In genomic region chr11:51706451-51706850, GRCm38 (mm10) we compare ENCODE assay signal across 24 mouse cellular contexts. TPM values are rescaled to one million over a fixed set of nuclear protein-coding genes. Genes with fewer than 3 reads are reported as not detected.
DNase-seq lines count a peak whose midpoint lies in the region; TF ChIP-seq lines count a peak whose summit lies in the region.
"Had no signal": no experiment of that assay in that cellular context is flagged by ENCODE, and none has a peak within 500 bp of the region (broad histone marks: within the 10 kb centered on the region; RNA-seq: fewer than 3 reads in every experiment).

No protein-coding gene starts in this region.

- H3K79me2 ChIP-seq in MEL (ENCODE audit: control insufficient read depth, insufficient read depth, low read length, poor library complexity) = no peaks in the 10 kb centered on the region

- H3K4me1 ChIP-seq in heart, embryonic 10.5 days = no peaks in the 10 kb centered on the region
- H3K4me1 ChIP-seq in MEL (ENCODE audit: control insufficient read depth in 1 of 2, insufficient read depth in 2 of 2, low read length in 2 of 2) = no peaks in the 10 kb centered on the region
- H3K4me1 ChIP-seq: embryonic facial prominence, embryonic 15.5 days; forebrain, embryonic 13.5 days; forebrain, embryonic 15.5 days had no signal

- H3K27me3 ChIP-seq in heart, embryonic 10.5 days (ENCODE audit: insufficient read depth, poor library complexity, severe bottlenecking) = no peaks in the 10 kb centered on the region
- no peaks in the 10 kb centered on the region for H3K27me3 ChIP-seq in MEL (ENCODE audit: control insufficient read depth in 1 of 2, insufficient read depth in 2 of 2, low read length in 2 of 2)
- H3K27me3 ChIP-seq: embryonic facial prominence, embryonic 13.5 days; embryonic facial prominence, embryonic 15.5 days; forebrain, embryonic 13.5 days; forebrain, embryonic 15.5 days had no signal

- WGBS in heart, embryonic 10.5 days = 90% methylated on average over 10 of the region's 10 CpGs

- no peak overlapping the region for H3K4me3 ChIP-seq in heart, embryonic 10.5 days
- H3K4me3 ChIP-seq in MEL (ENCODE audit: control insufficient read depth in 1 of 2, insufficient read depth in 1 of 2, low read depth in 2 of 2, low read length in 2 of 2) = no peak overlapping the region
- H3K4me3 ChIP-seq: embryonic facial prominence, embryonic 13.5 days; embryonic facial prominence, embryonic 15.5 days; forebrain, embryonic 13.5 days; forebrain, embryonic 15.5 days had no signal

- H3K27ac ChIP-seq in heart, embryonic 10.5 days = no peak overlapping the region
- H3K27ac ChIP-seq in MEL (ENCODE audit: control insufficient read depth, low read depth, low read length) = no peak overlapping the region
- H3K27ac ChIP-seq: embryonic facial prominence, embryonic 13.5 days; embryonic facial prominence, embryonic 15.5 days; forebrain, embryonic 13.5 days; forebrain, embryonic 15.5 days had no signal

- no peak for TF ChIP-seq CTCF in MEL (IDR thresholded peaks at IDR 0.05 in 2 of 3, conservative IDR thresholded peaks at IDR 0.05 in 1 of 3; ENCODE audit: control insufficient read depth in 1 of 3, insufficient read depth in 1 of 3, low read depth in 2 of 3, low read length in 3 of 3, poor library complexity in 1 of 3, severe bottlenecking in 1 of 3)

- H3K9ac ChIP-seq in MEL (ENCODE audit: control insufficient read depth, low read depth, low read length, poor library complexity, severe bottlenecking) = no peak overlapping the region
- H3K9ac ChIP-seq: embryonic facial prominence, embryonic 13.5 days; embryonic facial prominence, embryonic 15.5 days; forebrain, embryonic 13.5 days; forebrain, embryonic 15.5 days; forebrain, postnatal 0 days had no signal

- TF ChIP-seq RAD21 in MEL (IDR thresholded peaks at IDR 0.05; ENCODE audit: low read depth, low read length) = no peak

- peaks cover 88% of the 10 kb centered on the region for H3K36me3 ChIP-seq in heart, embryonic 10.5 days
- peaks cover 0 to 32% of the 10 kb centered on the region in 2 experiments; a peak in 2 of 4 replicates for H3K36me3 ChIP-seq in MEL (ENCODE audit: control insufficient read depth in 1 of 2, insufficient read depth in 2 of 2, low read length in 2 of 2)

- DNase-seq in heart, adult 11 months = peak; percentile 34
- no peak for DNase-seq in heart, embryonic 10.5 days (ENCODE audit: low spot score)
- DNase-seq in MEL (ENCODE audit: low read depth, low spot score) (peak; percentile 35), ZHBTc4 (ENCODE audit: low read depth, low spot score) (peak; percentile 20)
- DNase-seq in urinary bladder, postnatal 10 days (ENCODE audit: low spot score) = no peak
- no peak for DNase-seq in spleen, postnatal 36 days (ENCODE audit: low spot score in 2 of 2)
- DNase-seq in layer of hippocampus, adult 8-10 months (ENCODE audit: low spot score in 2 of 2) = no peak
- DNase-seq: adrenal gland, adult 2 months; adrenal gland, postnatal 10 days; adrenal gland, postnatal 25 days; B cell, adult 2 months; cerebellum, adult 11 months; cerebellum, adult 18-20 months; cerebellum, adult 8-10 months; cerebellum, adult 9-11 months; cerebellum, postnatal 14 days; cerebellum, postnatal 36 days; embryo, embryonic 11 days; forebrain, postnatal 0 days had no signal

- no peak for TF ChIP-seq EP300 in MEL (IDR thresholded peaks at IDR 0.05; ENCODE audit: low read depth in 1 of 2, low read length in 2 of 2)

- H3K9me3 ChIP-seq in heart, embryonic 10.5 days = no peaks in the 10 kb centered on the region
- H3K9me3 ChIP-seq in MEL (replicated peaks; ENCODE audit: insufficient read depth, low read length) = no peaks in the 10 kb centered on the region
- H3K9me3 ChIP-seq: embryonic facial prominence, embryonic 13.5 days; embryonic facial prominence, embryonic 15.5 days; forebrain, embryonic 13.5 days; forebrain, embryonic 15.5 days; G1E had no signal

- no peak for TF ChIP-seq POLR2A in MEL (IDR thresholded peaks at IDR 0.05; ENCODE audit: control insufficient read depth in 1 of 2, insufficient read depth in 1 of 2, low read depth in 1 of 2, low read length in 2 of 2, poor library complexity in 1 of 2)

TF ChIP-seq in MEL, 35 proteins besides CTCF, POLR2A, EP300 and RAD21:
- TF ChIP-seq GATA1 (IDR thresholded peaks at IDR 0.05; ENCODE audit: low read depth, low read length) = no peak
- no peak for TF ChIP-seq E2F4 (IDR thresholded peaks at IDR 0.05; ENCODE audit: borderline replicate concordance, low read depth, low read length)
- no peak for TF ChIP-seq SMC3 (IDR thresholded peaks at IDR 0.05; ENCODE audit: low read depth, low read length)
- TF ChIP-seq MAFK (IDR thresholded peaks at IDR 0.05; ENCODE audit: borderline replicate concordance, low read depth, low read length) = no peak; the same call in 1 of the 2 replicates
- no peak for TF ChIP-seq RCOR1 (IDR thresholded peaks at IDR 0.05; ENCODE audit: low read depth, low read length)
- TF ChIP-seq TAL1 (IDR thresholded peaks at IDR 0.05; ENCODE audit: low read length) = no peak
- no peak for TF ChIP-seq NELFE (IDR thresholded peaks at IDR 0.05; ENCODE audit: low read depth, low read length)
- no peak for TF ChIP-seq ETS1 (IDR thresholded peaks at IDR 0.05; ENCODE audit: low read depth, low read length)
- no peak for TF ChIP-seq KAT2A (conservative IDR thresholded peaks at IDR 0.05; ENCODE audit: low read depth, low read length)
- TF ChIP-seq BHLHE40 (IDR thresholded peaks at IDR 0.05; ENCODE audit: borderline replicate concordance, low read depth, low read length) = no peak
- no peak for TF ChIP-seq ZC3H11A (IDR thresholded peaks at IDR 0.05; ENCODE audit: low read depth, low read length)
- TF ChIP-seq SIN3A (IDR thresholded peaks at IDR 0.05; ENCODE audit: low read length) = no peak
- no peak for TF ChIP-seq GABPA (IDR thresholded peaks at IDR 0.05; ENCODE audit: low read depth, low read length)
- no peak for TF ChIP-seq TCF12 (IDR thresholded peaks at IDR 0.05; ENCODE audit: low read depth, low read length)
- no peak for TF ChIP-seq MYB (IDR thresholded peaks at IDR 0.05; ENCODE audit: low read depth, low read length)
- no peak for TF ChIP-seq CHD2 (IDR thresholded peaks at IDR 0.05; ENCODE audit: low read length)
- TF ChIP-seq MAZ (IDR thresholded peaks at IDR 0.05; ENCODE audit: low read depth, low read length) = no peak
- TF ChIP-seq MEF2A (IDR thresholded peaks at IDR 0.05; ENCODE audit: extremely low read depth, insufficient replicate concordance, low read depth, low read length, poor library complexity, severe bottlenecking) = no peak

RNA-seq across cellular contexts. Expression of gene 0610009B22Rik, which starts 17.8 kb away (rescaled TPM):
- polyA plus RNA-seq in heart, embryonic 10.5 days (2016; fragmentation: Nextera tagmentation; extraction: Ambion mirVana) = 61.4 and 67.7 TPM in 2 replicates
- total RNA-seq in MEL (2012; rRNA removed) = 37.3 and 37.7 TPM in 2 replicates
- polyA plus RNA-seq in MEL (2012; ENCODE audit: insufficient read depth in 1 of 2, insufficient read length in 2 of 2, low read depth in 1 of 2, low replicate concordance in 2 of 2, missing spikeins in 1 of 2) = 10 to 100 TPM in 1 of 2 experiments, not detected in 1; 24.4 TPM
- total RNA-seq in layer of hippocampus, adult 8-10 months (2022) = 10 to 100 TPM; 32.5 to 42.6 (median 34.8) TPM

RNA-seq across cellular contexts. Expression of gene D930048N14Rik, which starts 55.7 kb away (rescaled TPM):
- 0.78 and 1.6 TPM in 2 replicates for polyA plus RNA-seq in heart, embryonic 10.5 days (2016; fragmentation: Nextera tagmentation; extraction: Ambion mirVana)
- 0.39 and 0.56 TPM in 2 replicates for total RNA-seq in MEL (2012; rRNA removed)
- 1 to 10 TPM in 1 of 2 experiments, not detected in 1; 2.1 TPM for polyA plus RNA-seq in MEL (2012; ENCODE audit: insufficient read depth in 1 of 2, insufficient read length in 2 of 2, low read depth in 1 of 2, low replicate concordance in 2 of 2, missing spikeins in 1 of 2)
- 1 to 10 TPM; 1.3 to 2.5 (median 2.0) TPM for total RNA-seq in layer of hippocampus, adult 8-10 months (2022)
- polyA plus RNA-seq: G1E had no signal

RNA-seq across cellular contexts. Expression of gene N4bp3, which starts 55.8 kb away (rescaled TPM):
- polyA plus RNA-seq in heart, embryonic 10.5 days (2016; fragmentation: Nextera tagmentation; extraction: Ambion mirVana) = 6.9 and 12.0 TPM in 2 replicates
- total RNA-seq in MEL (2012; rRNA removed) = 6.9 and 7.1 TPM in 2 replicates
- polyA plus RNA-seq in MEL (2012; ENCODE audit: insufficient read depth in 1 of 2, insufficient read length in 2 of 2, low read depth in 1 of 2, low replicate concordance in 2 of 2, missing spikeins in 1 of 2) = 10 to 100 TPM in 1 of 2 experiments, not detected in 1; 11.5 TPM
- total RNA-seq in layer of hippocampus, adult 8-10 months (2022) = 10 to 100 TPM; 15.0 to 18.9 (median 15.7) TPM

RNA-seq across cellular contexts. Expression of gene Sec24a, which starts 57.0 kb away (rescaled TPM):
- 14.3 and 15.0 TPM in 2 replicates for polyA plus RNA-seq in heart, embryonic 10.5 days (2016; fragmentation: Nextera tagmentation; extraction: Ambion mirVana)
- 5.3 TPM in 2 replicates for total RNA-seq in MEL (2012; rRNA removed)
- 10 to 100 TPM; 14.1 to 38.2 TPM for polyA plus RNA-seq in MEL (2012; ENCODE audit: insufficient read depth in 1 of 2, insufficient read length in 2 of 2, low read depth in 1 of 2, low replicate concordance in 2 of 2, missing spikeins in 1 of 2)
- 10 to 100 TPM; 19.4 to 23.8 (median 20.5) TPM for total RNA-seq in layer of hippocampus, adult 8-10 months (2022)

RNA-seq across cellular contexts. Expression of gene Sar1b, which starts 57.0 kb away (rescaled TPM):
- polyA plus RNA-seq in heart, embryonic 10.5 days (2016; fragmentation: Nextera tagmentation; extraction: Ambion mirVana) = 125 and 134 TPM in 2 replicates
- total RNA-seq in MEL (2012; rRNA removed) = 99.0 and 104 TPM in 2 replicates
- 100 to 1,000 TPM in 1 of 2 experiments, not detected in 1; 124 TPM for polyA plus RNA-seq in MEL (2012; ENCODE audit: insufficient read depth in 1 of 2, insufficient read length in 2 of 2, low read depth in 1 of 2, low replicate concordance in 2 of 2, missing spikeins in 1 of 2)
- total RNA-seq in layer of hippocampus, adult 8-10 months (2022) = 10 to 100 TPM; 67.5 to 74.9 (median 70.7) TPM

Comparison
In these comparisons a context has a peak if more than half of its experiments do, and no peak if none do; other contexts are left out.
1. DNase-seq: peak in heart, adult 11 months (single experiment), MEL (single experiment) and ZHBTc4 (single experiment); none in heart, embryonic 10.5 days (single experiment), urinary bladder, postnatal 10 days (single experiment), spleen, postnatal 36 days (0 of 2) and layer of hippocampus, adult 8-10 months (0 of 2).